Mouse (Mus musculus) megakaryocyte, embryonic 14.5 days (primary cell): ENCODE data around the gene Adgrg1.

ENCODE experiments used
- FLI1 ChIP-seq: IDR thresholded peaks from 2 replicates; pipeline ENCODE4 v1.6.1; 2012; ENCODE audit warnings: low read length, inconsistent platforms, mixed read lengths
- GATA1 ChIP-seq: IDR thresholded peaks from 3 replicates; pipeline ENCODE4 v1.6.1; 2012; ENCODE audit warnings: mixed read lengths, low read length, inconsistent platforms, borderline replicate concordance

DNA sequence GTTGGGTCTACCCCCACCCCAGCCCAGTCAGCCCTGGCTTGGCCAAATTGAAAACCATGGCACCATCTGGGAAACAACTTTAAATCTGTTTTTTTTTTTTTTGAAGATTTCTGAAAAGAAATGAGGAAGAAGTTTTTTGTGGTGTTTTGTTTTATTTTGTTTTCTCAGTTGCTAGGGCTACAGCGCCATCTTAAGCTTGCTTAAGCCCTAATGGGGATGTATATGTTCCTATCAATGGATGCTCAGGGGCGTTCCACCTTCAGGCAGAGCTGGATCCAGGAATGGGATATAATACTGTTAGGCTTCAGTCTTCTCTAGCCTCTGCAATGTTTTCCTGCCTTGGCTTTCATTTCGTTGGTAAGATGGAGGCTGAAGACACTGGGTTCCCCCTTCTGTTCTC lies 39.4 kb upstream of the Adgrg1 start:
- no peak for TF ChIP-seq GATA1
- no peak for TF ChIP-seq FLI1
